Mouse (Mus musculus) liver, adult 2 months (tissue): ENCODE measurements at regions not wholly inside any gene's neighbourhood (a gene's known extent, or its start where the extent isn't known, plus 50 kb on each side); places are given as distances from the start of the nearest gene placed in this dataset.
A peak's percentile ranks its signal among the peaks of the same experiment; 100 is the strongest.

ENCODE experiments used
- DNase-seq: peaks from one replicate; pipeline ENCODE4 v3.0.0-alpha.2; 2011; ENCODE audit warnings: low read depth, low spot score; ENCODE audit errors: extremely low read depth
- H3K27ac ChIP-seq: fragments of 200-500 bp; replicated peaks from 2 replicates; pipeline ENCODE4 v1.5.1; 2012; ENCODE audit warnings: low read depth, mild to moderate bottlenecking, control low read depth, inconsistent platforms, low read length; ENCODE audit not compliant: insufficient read depth
- H3K27me3 ChIP-seq: fragments of 200-500 bp; 2 replicates; pipeline ENCODE4 v1.6.1; 2012; ENCODE audit warnings: mild to moderate bottlenecking, moderate library complexity, low read length, inconsistent platforms; ENCODE audit not compliant: control insufficient read depth, insufficient read depth
- H3K36me3 ChIP-seq: fragments of 200-500 bp; 2 replicates; pipeline ENCODE4 v1.6.1; 2012; ENCODE audit warnings: low read length, inconsistent platforms; ENCODE audit not compliant: control insufficient read depth, insufficient read depth
- H3K4me1 ChIP-seq: fragments of 200-500 bp; 2 replicates; pipeline ENCODE4 v1.6.1; 2011; ENCODE audit warnings: low read length; ENCODE audit not compliant: control insufficient read depth, insufficient read depth
- H3K4me3 ChIP-seq: fragments of 200-500 bp; 2 replicates; pipeline ENCODE4 v1.5.1; 2011; ENCODE audit warnings: low read depth, mild to moderate bottlenecking, control low read depth, low read length, moderate library complexity; ENCODE audit not compliant: insufficient read depth
- H3K79me2 ChIP-seq: fragments of 200-500 bp; 2 replicates; pipeline ENCODE4 v1.6.1; 2012; ENCODE audit warnings: inconsistent platforms, mild to moderate bottlenecking, low read length, moderate library complexity; ENCODE audit not compliant: control insufficient read depth, insufficient read depth
- H3K9ac ChIP-seq: fragments of 200-500 bp; 2 replicates; pipeline ENCODE4 v1.6.1; 2012; ENCODE audit warnings: low read depth, mild to moderate bottlenecking, control low read depth, inconsistent platforms, low read length
- CTCF ChIP-seq: fragments of 200-500 bp; IDR thresholded peaks from 2 replicates; pipeline ENCODE4 v1.5.1; 2011; ENCODE audit warnings: low read depth, low read length, control low read depth
- POLR2A ChIP-seq: fragments of 200-500 bp; IDR thresholded peaks from 2 replicates; pipeline ENCODE4 v1.6.1; 2011; ENCODE audit warnings: low read length, control low read depth; ENCODE audit not compliant: insufficient read depth; ENCODE audit errors: extremely low read depth
- WGBS: fragments of 180-500 bp; shearing (Covaris S2); methylation state at CpG from one replicate; pipeline ENCODE4 v1.1.7; 2018; 5-methylcytosine and 5-hydroxymethylcytosine counted together

GRCm38 (mm10) chr13:6272932-6273331, 275.0 kb upstream of the Pitrm1 start:
- Histone ChIP-seq H3K36me3 (no peaks in the 10 kb centered on the region), H3K4me3 (no peak overlapping the region), H3K4me1 (no peaks in the 10 kb centered on the region), H3K27me3 (no peaks in the 10 kb centered on the region), H3K27ac (no peak overlapping the region), H3K79me2 (no peaks in the 10 kb centered on the region), H3K9ac (no peak overlapping the region)
- no peak for DNase-seq
- TF ChIP-seq CTCF, result no peak
- no peak for TF ChIP-seq POLR2A
- 80% methylated on average over 1 of the region's 1 CpGs for WGBS

DNA sequence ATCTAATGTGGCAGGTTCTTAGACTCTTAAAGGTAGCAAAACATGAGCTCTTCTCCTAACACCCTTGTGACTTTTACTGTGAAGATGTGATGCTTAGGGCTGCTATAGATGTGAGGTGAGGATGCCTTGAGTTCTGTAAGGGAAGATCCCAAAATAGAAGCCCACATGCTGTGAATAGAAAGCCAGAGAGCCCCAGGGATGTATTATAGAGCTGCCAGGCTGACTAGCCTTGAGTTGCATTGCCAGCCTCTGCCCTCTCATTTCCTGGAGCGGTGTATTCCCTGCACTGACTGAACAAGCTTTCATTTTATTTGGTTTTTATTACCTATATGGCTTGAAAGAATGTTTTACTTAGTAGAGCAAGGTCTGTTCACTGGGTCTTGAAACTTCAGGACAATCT, 267.9 kb upstream of the Pitrm1 start:
- no peak overlapping the region for H3K27ac ChIP-seq
- no peak overlapping the region for H3K9ac ChIP-seq
- H3K4me3 ChIP-seq, result no peak overlapping the region
- H3K4me1 ChIP-seq, result no peaks in the 10 kb centered on the region
- H3K36me3 ChIP-seq, result no peaks in the 10 kb centered on the region
- no peak for TF ChIP-seq POLR2A
- no peak for TF ChIP-seq CTCF
- no peaks in the 10 kb centered on the region for H3K79me2 ChIP-seq
- DNase-seq, result no peak
- H3K27me3 ChIP-seq, result no peaks in the 10 kb centered on the region
- WGBS, result 90% methylated on average over 1 of the region's 1 CpGs

GRCm38 (mm10) chr13:6288109-6288508, 259.8 kb upstream of the Pitrm1 start:
- no peaks in the 10 kb centered on the region for H3K36me3 ChIP-seq
- H3K9ac ChIP-seq, result no peak overlapping the region
- no peaks in the 10 kb centered on the region for H3K27me3 ChIP-seq
- WGBS, result 84% methylated on average over 6 of the region's 6 CpGs
- no peak overlapping the region for H3K4me3 ChIP-seq
- H3K79me2 ChIP-seq, result no peaks in the 10 kb centered on the region
- H3K27ac ChIP-seq, result no peak overlapping the region
- TF ChIP-seq CTCF (no peak), POLR2A (no peak)
- no peak for DNase-seq
- H3K4me1 ChIP-seq, result no peaks in the 10 kb centered on the region

DNA sequence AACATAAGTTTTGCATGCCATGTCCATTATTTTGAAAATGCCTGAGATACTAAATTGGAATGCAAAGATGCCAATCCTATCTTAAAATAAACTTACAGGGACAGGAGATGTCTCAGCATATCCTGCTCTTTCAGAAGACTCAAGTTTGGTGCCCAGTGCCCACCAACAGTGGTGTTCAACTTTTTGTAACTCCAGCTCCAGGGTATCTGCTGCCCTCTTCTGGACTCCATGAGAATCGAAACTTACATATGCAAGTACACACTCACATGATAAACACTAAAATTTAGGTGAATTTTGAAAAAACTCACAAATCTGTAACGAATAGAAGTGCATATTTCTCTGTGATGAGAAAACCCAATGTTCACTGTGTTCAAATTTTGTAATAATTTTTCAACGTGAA, 255.9 kb upstream of the Pitrm1 start:
- Histone ChIP-seq H3K27ac (no peak overlapping the region), H3K4me1 (no peaks in the 10 kb centered on the region), H3K79me2 (no peaks in the 10 kb centered on the region), H3K4me3 (no peak overlapping the region), H3K27me3 (no peaks in the 10 kb centered on the region), H3K9ac (no peak overlapping the region), H3K36me3 (no peaks in the 10 kb centered on the region)
- DNase-seq, result peak; percentile 15
- peak; percentile 29; the same call in 1 of the 2 replicates for TF ChIP-seq CTCF
- no peak for TF ChIP-seq POLR2A
- 53% methylated on average over 3 of the region's 3 CpGs for WGBS

DNA sequence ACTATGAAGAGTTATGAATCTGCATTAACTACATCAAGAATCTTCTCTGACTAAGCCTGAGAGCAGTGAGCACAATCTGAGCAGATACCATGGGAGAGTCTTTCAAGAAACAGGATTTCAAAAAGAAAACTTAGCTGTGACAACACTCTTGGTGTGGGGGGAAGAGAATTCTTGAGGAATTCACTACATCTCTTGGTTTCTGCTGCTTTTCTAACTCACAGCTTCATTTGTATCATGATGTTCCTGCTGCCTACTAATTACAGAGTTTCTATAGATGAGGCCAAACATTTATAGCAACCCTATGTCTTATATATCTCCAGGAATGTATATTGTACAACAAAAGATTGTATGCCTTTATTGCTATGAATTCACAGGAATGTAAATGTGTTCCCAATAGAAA, 242.2 kb upstream of the Pitrm1 start:
- Histone ChIP-seq H3K79me2 (no peaks in the 10 kb centered on the region), H3K27me3 (no peaks in the 10 kb centered on the region), H3K36me3 (no peaks in the 10 kb centered on the region), H3K4me3 (no peak overlapping the region), H3K27ac (no peak overlapping the region), H3K9ac (no peak overlapping the region), H3K4me1 (no peaks in the 10 kb centered on the region)
- TF ChIP-seq POLR2A (no peak), CTCF (no peak)
- DNase-seq, result no peak

DNA sequence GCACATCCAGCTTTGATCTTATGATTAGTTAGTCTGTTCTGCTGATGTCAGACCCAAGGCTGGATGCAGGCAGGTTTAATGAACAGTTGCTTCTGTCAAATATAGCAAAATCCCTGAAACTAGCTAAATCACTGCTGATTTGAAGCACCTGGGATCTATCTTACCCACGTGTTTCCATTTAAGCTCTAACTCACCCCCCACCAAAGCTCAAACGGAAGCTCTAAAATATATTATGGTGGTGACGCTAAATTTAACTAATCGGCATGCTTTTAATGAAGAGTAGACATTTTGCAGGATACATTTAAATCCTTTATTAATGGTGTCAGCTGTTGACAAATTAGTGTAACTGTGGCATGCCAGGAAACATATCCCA, 241.3 kb upstream of the Pitrm1 start:
- Histone ChIP-seq H3K36me3 (no peaks in the 10 kb centered on the region), H3K4me1 (no peaks in the 10 kb centered on the region), H3K27ac (no peak overlapping the region), H3K4me3 (no peak overlapping the region), H3K9ac (no peak overlapping the region), H3K27me3 (no peaks in the 10 kb centered on the region), H3K79me2 (no peaks in the 10 kb centered on the region)
- WGBS, result 80% methylated on average over 4 of the region's 4 CpGs
- DNase-seq, result no peak
- TF ChIP-seq CTCF (no peak), POLR2A (no peak)
